Mouse (Mus musculus) brain, adult 2 months (tissue): Measurements from ENCODE around the gene Gm21992.

Experiments
- DNase-seq: peaks from one replicate; pipeline ENCODE4 v3.0.0; 2011; ENCODE audit warnings: low read depth, low spot score

The Gm21992 gene

DNA sequence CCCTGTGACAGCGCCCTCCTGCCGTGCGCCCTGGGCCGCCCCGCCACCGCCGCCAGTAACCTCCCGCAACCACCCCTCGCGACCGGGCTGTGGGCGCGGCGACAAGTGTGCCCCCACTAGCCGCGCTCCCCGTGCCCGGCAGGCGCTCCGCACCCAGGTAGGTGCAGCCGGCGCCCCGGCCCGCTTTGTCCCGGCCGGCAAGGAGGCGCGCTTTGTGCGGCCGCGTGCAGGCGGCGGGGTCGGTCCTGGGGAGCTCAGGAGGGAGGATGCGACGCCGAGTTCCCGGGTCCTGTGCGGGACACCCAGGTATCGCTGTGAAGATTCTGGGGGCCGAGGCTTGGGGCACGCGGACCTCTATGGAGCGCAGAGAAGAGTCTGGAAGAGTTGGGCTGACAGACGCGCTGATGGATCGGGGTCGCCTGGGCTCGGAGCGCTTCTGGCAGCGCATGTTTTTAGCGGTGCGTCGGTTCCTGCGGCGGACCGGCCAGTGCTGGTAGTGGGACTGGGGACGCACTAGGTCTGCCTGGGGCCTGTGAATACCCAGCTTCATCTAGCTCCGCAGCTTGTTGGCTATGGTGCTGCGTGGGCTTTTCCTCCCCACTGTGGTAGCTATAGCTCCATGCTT, 99.1 kb downstream of the Gm21992 start:
- DNase-seq, result peak; percentile 65

DNA sequence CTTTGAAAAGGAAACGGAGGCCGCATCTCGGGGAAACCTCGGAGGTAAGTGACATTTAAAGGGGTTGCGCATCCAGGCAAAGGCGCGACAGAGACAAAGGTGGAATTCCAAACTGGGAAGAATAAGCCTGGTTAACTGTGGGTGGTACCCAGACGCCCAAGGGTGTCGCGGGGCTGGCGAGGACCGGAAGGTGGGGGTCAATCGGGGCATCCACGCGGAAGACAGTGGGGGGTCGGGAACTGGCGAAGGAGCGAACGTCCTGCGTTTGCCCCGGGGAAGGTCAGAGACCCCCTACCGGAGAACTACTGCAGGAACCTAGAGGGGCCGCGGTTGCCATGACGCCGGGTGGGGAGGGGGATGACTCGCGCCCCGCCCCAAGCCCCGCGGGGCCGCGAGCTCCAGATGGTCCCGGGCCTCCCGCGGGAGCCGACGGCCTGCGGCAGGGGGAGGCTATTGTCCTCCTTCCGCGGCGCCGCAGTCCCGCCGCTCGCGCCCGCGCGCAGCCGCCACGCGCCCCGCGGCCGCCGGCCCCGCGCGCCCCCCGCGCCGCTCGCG, 99.7 kb downstream of the Gm21992 start:
- DNase-seq, result no peak

DNA sequence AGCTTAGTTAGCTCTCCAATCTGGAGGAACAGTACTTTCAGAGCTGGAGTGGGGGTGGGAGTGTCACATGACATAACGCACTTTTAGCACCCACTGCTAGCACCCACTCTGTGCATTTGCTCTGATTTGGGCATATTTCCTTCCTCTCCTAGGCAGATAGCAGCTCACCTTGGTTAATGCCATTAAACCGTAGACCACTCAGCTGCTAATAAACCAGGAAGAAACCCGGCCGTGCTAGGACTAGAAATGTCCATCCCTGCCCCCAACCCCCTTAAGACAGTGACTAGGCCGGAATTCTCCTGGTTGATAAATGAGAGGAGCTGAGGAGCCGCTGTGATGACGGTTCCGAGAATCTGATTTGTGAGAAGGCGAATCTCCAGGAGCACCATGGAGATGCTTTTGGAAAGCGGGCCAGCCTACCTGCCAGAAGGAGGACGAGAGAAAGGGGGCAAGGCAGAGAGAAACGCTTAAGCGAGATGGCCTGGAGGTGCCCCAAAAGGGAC, 100.3 kb downstream of the Gm21992 start, which contains the start of gene Sptbn2:
Gene Sptbn2, plus strand, starts transcription at position 70 of the 503 bp plus-strand sequence.
- peak; percentile 95 for DNase-seq

DNA sequence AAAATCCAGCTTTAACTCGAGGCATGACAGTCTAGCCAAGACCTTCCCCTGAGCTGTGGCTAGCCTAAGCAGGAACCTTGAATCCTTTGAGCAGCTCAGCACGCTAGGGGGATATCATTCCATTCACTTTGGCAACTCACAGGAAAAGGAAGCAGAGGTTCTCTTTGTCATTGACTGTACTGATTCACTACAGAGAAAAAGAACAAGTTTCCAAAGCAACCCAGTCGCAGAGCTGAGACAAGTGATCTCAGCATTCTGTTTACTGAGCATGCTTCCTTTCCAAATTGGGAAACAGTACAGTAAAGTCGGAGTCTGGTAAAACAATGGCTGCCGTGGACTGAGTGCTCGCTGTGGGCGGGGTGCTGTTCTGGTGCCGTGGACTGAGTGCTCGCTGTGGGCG, 102.6 kb downstream of the Gm21992 start:
- DNase-seq, result peak; percentile 69

DNA sequence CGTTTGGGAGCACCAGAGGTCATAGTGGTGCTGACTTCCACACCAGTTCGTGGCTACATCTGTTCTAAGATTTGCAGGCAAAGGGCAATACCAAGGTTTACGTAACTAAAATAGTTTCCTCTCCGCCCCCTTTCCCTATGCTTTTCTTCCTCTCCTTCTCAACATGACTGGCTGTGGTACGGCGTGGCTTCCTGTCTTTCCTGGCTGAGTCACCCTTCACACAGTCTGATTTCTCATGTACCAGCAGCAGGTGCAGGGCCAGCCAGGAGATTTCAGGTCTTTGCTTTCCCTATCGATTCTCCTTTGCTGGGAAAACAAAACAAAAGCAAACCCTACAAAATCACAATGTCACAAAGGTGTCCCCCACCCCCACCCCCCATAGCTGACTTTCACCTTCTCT, 110.2 kb downstream of the Gm21992 start:
- peak; percentile 81 for DNase-seq

DNA sequence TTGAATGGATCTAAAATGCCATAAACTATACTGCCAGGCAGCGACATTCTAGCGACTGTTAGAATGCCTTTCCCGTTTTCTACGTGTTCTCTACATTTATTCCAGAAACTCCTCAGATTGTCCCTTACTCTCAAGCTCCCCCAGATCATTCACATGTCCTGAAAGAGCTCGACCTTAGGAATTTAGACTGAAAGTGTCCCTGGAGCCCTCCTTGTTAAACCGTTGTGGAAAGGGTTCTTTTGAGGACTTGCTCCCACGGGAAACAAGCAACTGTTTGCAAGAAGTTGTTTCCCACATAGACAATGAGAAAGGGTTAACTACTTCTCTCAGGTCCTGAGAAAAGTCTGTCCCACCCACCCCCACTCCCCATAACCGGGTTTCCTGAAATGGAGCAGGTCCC, 110.8 kb downstream of the Gm21992 start:
- no peak for DNase-seq

DNA sequence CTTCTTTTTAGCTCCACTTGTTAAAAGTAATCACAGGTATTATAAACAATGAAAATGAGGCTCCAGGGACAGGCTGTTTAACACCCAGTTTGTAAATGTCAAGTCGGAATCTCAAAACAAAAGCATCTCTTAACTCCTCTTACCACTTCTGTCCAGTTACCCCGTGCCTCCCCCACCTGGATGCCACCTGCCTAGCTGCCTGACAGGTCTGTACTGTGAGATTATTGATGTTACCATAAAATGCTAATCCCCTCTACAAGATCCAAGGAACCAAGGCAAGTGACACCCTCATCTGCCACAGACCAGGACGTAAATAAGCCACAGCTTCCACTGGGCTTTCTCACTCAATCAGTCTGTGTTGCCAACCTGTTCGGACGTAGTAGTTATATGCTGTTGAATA, 111.6 kb downstream of the Gm21992 start:
- no peak for DNase-seq

DNA sequence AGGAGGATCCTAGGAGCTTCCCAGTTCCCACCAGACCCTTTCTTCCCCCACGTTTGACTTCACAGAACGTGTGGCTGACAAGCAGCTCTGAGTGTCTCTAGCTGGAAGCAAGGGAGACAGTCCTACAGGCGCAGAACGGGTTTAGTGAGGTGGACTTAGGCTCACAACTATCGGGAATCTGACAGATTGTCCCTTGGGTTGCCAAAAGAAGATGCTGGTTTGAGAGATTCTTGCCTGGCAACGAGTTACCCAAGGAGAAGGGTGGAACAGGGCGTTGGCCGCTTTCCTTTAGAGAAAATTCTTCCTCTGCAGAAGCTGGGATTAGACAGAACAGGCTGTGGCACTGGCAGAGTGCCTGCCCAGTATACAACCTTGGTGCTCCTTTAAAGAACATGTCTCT, 112.6 kb downstream of the Gm21992 start:
- peak; percentile 85 for DNase-seq

DNA sequence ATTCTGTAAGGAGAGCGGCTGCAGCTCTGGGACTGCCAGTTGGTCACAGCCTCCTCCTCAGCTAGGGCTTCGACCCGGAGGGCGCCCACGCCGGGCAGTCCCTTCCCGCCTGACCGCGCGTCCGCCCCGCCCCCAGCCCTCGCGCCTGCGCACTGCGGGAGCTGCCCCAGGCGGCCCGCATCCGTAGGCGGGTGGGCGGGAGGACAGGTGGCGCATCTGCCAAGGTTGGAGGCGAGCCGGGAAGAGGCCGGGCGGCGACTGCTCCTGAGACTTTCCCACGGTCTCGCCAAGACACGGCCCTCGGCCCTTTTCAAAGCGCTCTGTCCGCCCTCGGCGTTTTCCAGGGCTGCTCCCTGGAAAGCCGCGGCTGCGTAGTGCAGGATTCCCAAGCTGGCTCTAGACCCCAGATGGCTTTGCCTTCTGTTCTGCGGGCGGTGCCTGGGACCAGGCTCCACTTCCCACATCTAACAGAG, 113.2 kb downstream of the Gm21992 start, which contains the start of gene Gm960:
Gene Gm960, minus strand, starts transcription at position 464 of the 473 bp plus-strand sequence.
- peak; percentile 93 for DNase-seq

DNA sequence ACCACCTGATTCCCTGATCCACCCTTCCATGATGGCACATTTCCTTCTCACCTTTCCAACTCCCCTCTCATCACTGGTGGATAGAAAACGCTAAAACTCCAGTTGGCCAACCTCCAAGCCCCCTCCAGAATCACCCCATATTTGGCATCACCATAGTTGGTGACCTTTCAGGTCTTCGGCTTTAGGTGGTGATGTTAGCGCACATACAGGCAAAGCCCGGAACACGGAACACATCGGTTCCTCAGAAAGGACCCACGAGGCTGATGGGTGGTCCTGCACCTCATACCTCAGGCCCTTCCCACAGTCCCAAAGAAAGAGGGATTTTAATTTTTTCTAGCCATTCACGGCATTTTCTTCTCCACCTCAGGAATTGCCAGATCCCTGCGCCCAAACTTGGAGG, 113.7 kb downstream of the Gm21992 start:
- no peak for DNase-seq

DNA sequence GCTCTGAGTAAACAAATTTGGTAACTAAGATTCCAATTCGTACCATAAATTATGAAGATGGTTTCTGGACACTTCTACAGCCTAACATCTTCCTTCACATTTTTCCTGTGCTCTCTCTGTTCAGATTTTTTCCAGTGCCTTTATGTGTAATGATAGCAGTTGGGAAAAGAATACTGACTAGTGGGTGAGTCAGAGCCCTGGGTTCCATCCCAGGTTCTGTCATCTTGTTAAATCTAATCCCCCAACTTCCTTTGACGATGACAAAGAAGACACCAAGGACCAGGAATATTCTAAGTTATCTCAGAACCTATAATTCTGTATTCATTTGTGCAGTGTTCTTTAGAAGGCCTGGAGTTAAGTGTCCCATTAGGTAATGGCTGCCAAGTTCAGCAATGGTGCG, 114.3 kb downstream of the Gm21992 start:
- peak; percentile 80 for DNase-seq

DNA sequence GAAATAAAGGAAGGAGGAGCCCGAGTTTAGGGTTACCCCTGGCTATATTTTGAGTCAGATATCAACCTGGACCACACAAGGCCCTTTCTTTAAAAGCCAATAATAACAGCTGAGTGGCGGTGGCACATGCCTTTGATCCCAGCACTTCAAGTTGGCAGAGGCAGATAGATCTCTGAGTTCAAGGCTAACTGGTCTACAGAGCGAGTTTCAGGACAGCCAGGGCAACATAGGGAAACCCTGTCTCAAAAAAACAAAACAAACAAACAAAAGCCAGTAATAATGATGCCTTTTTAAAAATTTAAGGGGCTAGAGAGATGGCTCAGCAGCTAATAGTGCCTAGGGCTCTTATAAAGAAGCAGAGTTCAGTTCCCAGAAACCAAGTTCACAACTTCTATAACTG, 117.1 kb downstream of the Gm21992 start:
- no peak for DNase-seq
